Mouse (Mus musculus) kidney, postnatal 36 days (tissue): ENCODE results near the gene Slc6a19.

ENCODE experiments used
- DNase-seq, 2 experiments: peaks; one replicate each; pipeline ENCODE4 v3.0.0; 2021 to 2022; ENCODE audit warnings: mixed read lengths in 2 of 2

Slc6a19 gene

GRCm38 (mm10) chr13:73654976-73655375 lies 49.7 kb downstream of the Slc6a19 start:
- no peak for DNase-seq

GRCm38 (mm10) chr13:73653266-73653665 lies 51.4 kb downstream of the Slc6a19 start:
- DNase-seq, result peak in 1 of 2 experiments; percentile 53

DNA sequence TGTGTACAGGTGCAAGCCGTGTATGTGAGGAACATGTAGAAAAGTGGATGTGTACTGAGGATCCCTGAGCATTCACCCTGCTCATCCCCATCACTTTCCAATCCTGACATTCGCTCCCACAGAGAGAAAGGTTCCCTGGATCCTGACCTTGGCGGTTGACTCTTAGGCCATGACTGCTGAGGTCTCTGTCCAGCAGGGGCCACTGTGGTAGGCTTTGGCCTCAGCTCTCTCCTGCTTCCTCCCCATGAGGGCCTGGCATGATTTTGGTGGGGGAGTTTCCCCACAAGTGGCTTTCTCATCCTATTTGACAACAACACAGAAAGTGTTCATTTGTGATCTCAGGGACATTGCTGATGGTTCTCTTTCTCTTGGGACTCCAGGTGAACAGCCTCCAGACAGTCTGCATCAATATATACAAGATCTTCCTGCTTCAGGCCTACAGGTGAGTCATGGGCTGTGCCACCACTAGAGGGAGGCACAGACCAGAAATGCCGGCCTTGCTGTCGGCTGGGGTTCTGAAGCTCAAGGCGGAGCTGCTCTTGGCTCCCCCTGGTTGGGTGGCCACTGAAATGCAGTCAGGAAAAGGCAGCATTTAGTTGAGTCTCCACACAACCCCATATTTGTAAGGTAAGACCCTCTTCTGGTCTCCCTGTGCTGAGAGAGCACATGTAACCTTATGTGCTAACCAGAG lies 58.1 kb downstream of the Slc6a19 start:
- peak; percentile 68 to 84 for DNase-seq

GRCm38 (mm10) chr13:73641296-73641695 lies 63.4 kb downstream of the Slc6a19 start:
- no peak for DNase-seq

DNA sequence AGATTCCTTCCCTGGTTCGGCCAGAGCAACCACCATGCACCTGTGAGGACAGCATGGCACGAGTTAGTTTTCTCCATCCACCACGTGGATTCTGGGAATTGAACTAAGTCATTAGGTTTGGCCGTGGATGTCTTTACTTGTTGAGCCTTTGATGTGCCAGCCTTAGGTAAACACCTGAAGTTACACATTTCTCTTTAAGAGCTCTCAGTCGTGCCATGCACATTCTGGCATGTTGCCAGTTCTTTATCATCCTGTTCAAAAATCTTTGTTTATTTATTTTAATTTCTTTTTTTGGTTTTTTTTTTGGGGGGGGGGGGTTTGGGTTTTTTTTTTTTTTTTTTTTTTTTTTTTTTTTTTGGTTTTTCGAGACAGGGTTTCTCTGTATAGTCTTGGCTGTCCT lies 66.8 kb downstream of the Slc6a19 start:
- no peak for DNase-seq

GRCm38 (mm10) chr13:73631837-73632236 lies 72.8 kb downstream of the Slc6a19 start:
- no peak for DNase-seq
